In the genomic region with DNA sequence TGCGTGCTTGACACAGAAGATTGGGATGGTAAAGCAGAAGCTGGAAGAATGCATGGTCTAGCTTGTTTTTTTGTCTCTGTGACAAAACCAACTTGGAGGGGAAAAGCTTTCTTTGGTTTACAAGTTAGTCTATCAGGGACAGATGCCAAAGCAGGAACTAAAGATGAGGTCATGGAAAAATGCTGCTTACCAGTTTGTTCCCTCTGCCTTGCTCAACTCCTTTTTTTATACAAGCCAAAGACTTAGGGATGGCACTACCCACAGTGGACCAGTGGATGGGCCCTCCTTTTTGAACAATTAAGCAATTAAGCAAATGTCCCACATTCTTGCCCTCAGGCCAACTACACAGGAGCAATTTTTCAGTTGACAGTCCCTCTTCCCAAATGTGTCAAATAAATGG, we compare ENCODE assay signal across 25 mouse cellular contexts. TPM values are rescaled to one million over a fixed set of nuclear protein-coding genes. Genes with fewer than 3 reads are reported as not detected.
A peak's percentile ranks its signal among the peaks of the same experiment; 100 is the strongest.
DNase-seq lines count a peak whose midpoint lies in the region; ATAC-seq lines count a peak whose summit lies in the region.
"Had no signal": no experiment of that assay in that cellular context is flagged by ENCODE, and none has a peak within 500 bp of the region (broad histone marks: within the 10 kb centered on the region; RNA-seq: fewer than 3 reads in every experiment).

No protein-coding gene starts in this region.

- H3K4me1 ChIP-seq in embryonic facial prominence, embryonic 14.5 days (ENCODE audit: control insufficient read depth, insufficient read depth, low read length): no peaks in the 10 kb centered on the region
- H3K4me1 ChIP-seq in embryonic facial prominence, embryonic 10.5 days: peaks cover 10% of the 10 kb centered on the region
- H3K4me1 ChIP-seq in brown adipose tissue, adult 24 weeks (ENCODE audit: control insufficient read depth, insufficient read depth, insufficient read length, low read length): no peaks in the 10 kb centered on the region; the same call in 1 of the 2 replicates
- H3K4me1 ChIP-seq: embryonic facial prominence, embryonic 12.5 days; heart, embryonic 15.5 days; hindbrain, embryonic 10.5 days; intestine, embryonic 15.5 days had no signal

- H3K9me3 ChIP-seq in embryonic facial prominence, embryonic 14.5 days (ENCODE audit: control insufficient read depth, low read length): no peaks in the 10 kb centered on the region
- no peaks in the 10 kb centered on the region for H3K9me3 ChIP-seq in embryonic facial prominence, embryonic 10.5 days
- H3K9me3 ChIP-seq: embryonic facial prominence, embryonic 12.5 days; forebrain, embryonic 12.5 days; heart, embryonic 15.5 days; hindbrain, embryonic 10.5 days; intestine, embryonic 15.5 days had no signal

- H3K27ac ChIP-seq in embryonic facial prominence, embryonic 14.5 days (replicated peaks; ENCODE audit: low read depth, low read length): no peak overlapping the region
- H3K27ac ChIP-seq in embryonic facial prominence, embryonic 10.5 days (replicated peaks): no peak overlapping the region
- H3K27ac ChIP-seq in brown adipose tissue, adult 24 weeks (replicated peaks; ENCODE audit: low read depth, low read length): peak overlapping the region; percentile 16; the same call in 1 of the 2 replicates
- H3K27ac ChIP-seq: embryonic facial prominence, embryonic 12.5 days; forebrain, embryonic 12.5 days; heart, embryonic 15.5 days; hindbrain, embryonic 10.5 days; hindbrain, embryonic 14.5 days; intestine, embryonic 15.5 days had no signal

- no peak overlapping the region for H3K4me3 ChIP-seq in embryonic facial prominence, embryonic 14.5 days (ENCODE audit: low read depth, low read length)
- no peak overlapping the region for H3K4me3 ChIP-seq in embryonic facial prominence, embryonic 10.5 days
- no peak overlapping the region for H3K4me3 ChIP-seq in brown adipose tissue, adult 24 weeks (ENCODE audit: insufficient read depth, low read depth, low read length)
- H3K4me3 ChIP-seq: embryonic facial prominence, embryonic 12.5 days; forebrain, embryonic 12.5 days; heart, embryonic 15.5 days; hindbrain, embryonic 10.5 days; intestine, embryonic 15.5 days had no signal

- no peaks in the 10 kb centered on the region for H3K36me3 ChIP-seq in embryonic facial prominence, embryonic 14.5 days (ENCODE audit: control insufficient read depth, insufficient read depth, low read length)
- H3K36me3 ChIP-seq in embryonic facial prominence, embryonic 10.5 days (replicated peaks): no peaks in the 10 kb centered on the region
- H3K36me3 ChIP-seq: embryonic facial prominence, embryonic 12.5 days; forebrain, embryonic 12.5 days; heart, embryonic 15.5 days; hindbrain, embryonic 10.5 days; intestine, embryonic 15.5 days had no signal

- peak; percentile 6 for DNase-seq in embryonic facial prominence, embryonic 14.5 days (ENCODE audit: low spot score)
- no peak for DNase-seq in embryonic facial prominence, embryonic 10.5 days (ENCODE audit: low spot score)
- peak; percentile 8 for DNase-seq in lung, postnatal 10 days
- no peak for DNase-seq in lung, postnatal 4 days
- DNase-seq in Muller cell, postnatal 12 days (ENCODE audit: inconsistent ontology term): peak; percentile 83
- no peak for DNase-seq in gastrocnemius, adult 8-10 months (ENCODE audit: low spot score in 2 of 2)
- DNase-seq in ovary, postnatal 10 days (ENCODE audit: low spot score): no peak
- DNase-seq: adrenal gland, postnatal 25 days; cerebellum, adult 11 months; cerebellum, adult 8-10 months; cerebellum, postnatal 14 days; embryo, embryonic 11 days; gastrocnemius, postnatal 25 days; heart, adult 18-20 months had no signal

- no peak overlapping the region for H3K4me2 ChIP-seq in embryonic facial prominence, embryonic 14.5 days (ENCODE audit: low read depth, low read length)
- H3K4me2 ChIP-seq: embryonic facial prominence, embryonic 12.5 days; forebrain, embryonic 12.5 days; heart, embryonic 11.5 days; heart, embryonic 15.5 days; hindbrain, embryonic 14.5 days; intestine, embryonic 15.5 days had no signal

- H3K27me3 ChIP-seq in embryonic facial prominence, embryonic 14.5 days (replicated peaks; ENCODE audit: control insufficient read depth, insufficient read depth, low read length): no peaks in the 10 kb centered on the region
- no peaks in the 10 kb centered on the region for H3K27me3 ChIP-seq in embryonic facial prominence, embryonic 10.5 days (replicated peaks; ENCODE audit: low read depth, poor library complexity, severe bottlenecking)
- H3K27me3 ChIP-seq: CH12.LX; embryonic facial prominence, embryonic 12.5 days; forebrain, embryonic 12.5 days; heart, embryonic 15.5 days; intestine, embryonic 15.5 days had no signal

- WGBS in embryonic facial prominence, embryonic 14.5 days: 92% methylated on average over 1 of the region's 1 CpGs
- 86% methylated on average over 1 of the region's 1 CpGs for WGBS in embryonic facial prominence, embryonic 10.5 days

- no peak overlapping the region for H3K9ac ChIP-seq in embryonic facial prominence, embryonic 14.5 days (ENCODE audit: low read depth, low read length)
- H3K9ac ChIP-seq: embryonic facial prominence, embryonic 12.5 days; forebrain, embryonic 12.5 days; heart, embryonic 15.5 days; hindbrain, embryonic 14.5 days; intestine, embryonic 15.5 days had no signal

- ATAC-seq in embryonic facial prominence, embryonic 14.5 days (ENCODE audit: low read depth): no peak
- ATAC-seq: forebrain, embryonic 16.5 days; intestine, embryonic 15.5 days had no signal

RNA-seq across cellular contexts. Expression of a gene that starts 42.8 kb away (rescaled TPM):
- polyA plus RNA-seq in embryonic facial prominence, embryonic 14.5 days (2014; fragmentation: Nextera tagmentation; extraction: Ambion mirVana): 4.0 and 5.2 TPM in 2 replicates
- 3.3 and 3.4 TPM in 2 replicates for polyA plus RNA-seq in embryonic facial prominence, embryonic 10.5 days (2016; fragmentation: Nextera tagmentation; extraction: Ambion mirVana)
- polyA plus RNA-seq in brown adipose tissue, adult 24 weeks (2012; ENCODE audit: insufficient read depth, insufficient read length, missing spikeins): 2.6 and 5.7 TPM in 2 replicates
- total RNA-seq in gastrocnemius, adult 8-10 months (2022): 1 to 10 TPM; 5.6 to 6.7 (median 6.7) TPM
- total RNA-seq: CH12.LX; common myeloid progenitor, adult 5-6 weeks had no signal

Comparison
In these comparisons a context has a peak if more than half of its experiments do, and no peak if none do; other contexts are left out.
1. DNase-seq: peak in embryonic facial prominence, embryonic 14.5 days (single experiment), lung, postnatal 10 days (single experiment) and Muller cell, postnatal 12 days (single experiment); none in embryonic facial prominence, embryonic 10.5 days (single experiment), lung, postnatal 4 days (0 of 2), gastrocnemius, adult 8-10 months (0 of 2) and ovary, postnatal 10 days (single experiment).